Mouse (Mus musculus) heart, adult 2 months (tissue): Measurements from ENCODE around the gene Dnajc1.

Source experiments
- CTCF ChIP-seq: fragments of 200-600 bp; IDR thresholded peaks from 2 replicates; pipeline ENCODE4 v1.8.1; 2022; ENCODE audit warnings: antibody characterized with exemption, mild to moderate bottlenecking, moderate library complexity
- POLR2A ChIP-seq: fragments of 200-500 bp; IDR thresholded peaks from 2 replicates; pipeline ENCODE4 v1.6.1; 2011; ENCODE audit warnings: mild to moderate bottlenecking, low read depth, low read length, control low read depth; ENCODE audit not compliant: insufficient read depth

DNA sequence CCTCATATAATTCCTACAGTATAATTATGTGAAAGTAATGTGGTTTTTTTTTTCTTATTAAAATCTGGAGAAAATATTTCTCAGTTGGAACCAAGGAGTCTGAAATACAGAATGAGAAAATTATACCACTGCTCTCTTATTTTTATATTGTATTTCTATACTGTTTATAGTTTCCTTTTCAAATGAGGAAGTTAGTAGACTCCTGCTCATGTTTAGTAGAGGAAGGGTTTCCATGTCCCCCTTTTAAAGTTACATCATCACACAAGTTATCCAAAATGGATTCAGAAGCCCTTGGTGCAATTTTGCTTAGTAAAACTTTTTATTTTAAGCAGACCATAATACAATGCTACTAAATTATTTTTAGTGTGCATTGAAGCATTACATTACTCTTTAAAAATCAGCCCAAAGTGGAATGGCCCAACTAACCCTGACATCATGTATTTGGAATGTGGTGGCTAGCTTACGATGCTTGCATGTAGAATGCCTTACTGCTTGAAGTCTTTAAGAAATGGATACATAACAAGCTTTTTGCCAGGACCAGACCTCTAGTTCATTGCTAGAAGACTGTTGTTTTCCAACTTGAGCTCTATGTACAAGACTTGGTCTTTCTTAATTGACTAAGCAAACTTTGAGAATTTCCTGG lies 190.7 kb downstream of the Dnajc1 start:
- TF ChIP-seq CTCF (no peak), POLR2A (no peak)
